Mouse (Mus musculus) stomach, postnatal 0 days (tissue): Measurements from ENCODE around the gene Adra1b. TPM values are rescaled to one million over a fixed set of nuclear protein-coding genes. Genes with fewer than 3 reads are reported as not detected.

Experiments used
- ATAC-seq: fragments of 200-750 bp; cut with Nextera tagmentation; 2 replicates; pipeline ENCODE4 v1.8.0; 2017; ENCODE audit not compliant: low FRiP score, low TSS enrichment
- DNase-seq: peaks from one replicate; pipeline ENCODE4 v3.0.0-alpha.2; 2016; ENCODE audit warnings: low spot score
- H3K27ac ChIP-seq: fragments of 300-500 bp; sonication (generic); replicated peaks from 2 replicates; pipeline ENCODE4 v1.5.1; 2014; ENCODE audit warnings: mild to moderate bottlenecking, control low read depth
- H3K27me3 ChIP-seq: fragments of 300-500 bp; sonication (generic); 2 replicates; pipeline ENCODE4 v1.6.1; 2014; ENCODE audit warnings: low read length; ENCODE audit not compliant: control insufficient read depth, insufficient read depth
- H3K36me3 ChIP-seq: fragments of 300-500 bp; sonication (generic); 2 replicates; pipeline ENCODE4 v1.6.1; 2014; ENCODE audit warnings: low read length, mixed read lengths; ENCODE audit not compliant: control insufficient read depth, insufficient read depth
- H3K4me1 ChIP-seq: fragments of 300-500 bp; sonication (generic); replicated peaks from 2 replicates; pipeline ENCODE4 v1.6.1; 2014; ENCODE audit warnings: antibody characterized with exemption; ENCODE audit not compliant: control insufficient read depth, insufficient read depth
- H3K4me2 ChIP-seq: fragments of 300-500 bp; sonication (generic); replicated peaks from 2 replicates; pipeline ENCODE4 v1.6.1; 2014; ENCODE audit warnings: low read depth, mild to moderate bottlenecking, control low read depth, moderate library complexity
- H3K4me3 ChIP-seq: fragments of 300-500 bp; sonication (generic); 2 replicates; pipeline ENCODE4 v1.5.1; 2014; ENCODE audit warnings: low read depth, low read length, control low read depth
- H3K9ac ChIP-seq: fragments of 300-500 bp; sonication (generic); 2 replicates; pipeline ENCODE4 v1.6.1; 2014; ENCODE audit warnings: mild to moderate bottlenecking, low read length, control low read depth, mixed read lengths
- H3K9me3 ChIP-seq: fragments of 300-500 bp; sonication (generic); 2 replicates; pipeline ENCODE4 v1.6.1; 2016; ENCODE audit warnings: low read length; ENCODE audit not compliant: control insufficient read depth
- CTCF ChIP-seq: IDR thresholded peaks from 2 replicates; pipeline ENCODE4 v1.5.1; 2016; ENCODE audit warnings: antibody characterized with exemption, low read depth, mild to moderate bottlenecking, moderate library complexity
- EP300 ChIP-seq: optimal IDR thresholded peaks from 2 replicates; pipeline ENCODE3; 2016; ENCODE audit warnings: antibody characterized with exemption
- WGBS: fragments of 180-500 bp; shearing (Covaris S2); extraction: QIAGEN DNeasy Blood & Tissue Kit; methylation state at CpG from one replicate; pipeline ENCODE4 v1.1.7; 2014; 5-methylcytosine and 5-hydroxymethylcytosine counted together
- polyA plus RNA-seq: library from polyadenylated mRNA; unstranded; fragments of >200 nt; fragmentation: Nextera tagmentation; extraction: Ambion mirVana; gene quantifications from 2 replicates; pipeline ENCODE4 v1.2.1, GENCODE M21; 2015

The Adra1b gene
- polyA plus RNA-seq, 1 experiment from 2014 or later = 0.10 TPM

- TF ChIP-seq EP300 = no peak
- no peak for TF ChIP-seq CTCF
- ATAC-seq = no peak
- 60% methylated on average over 1 of the region's 1 CpGs for WGBS
Observed at GRCm38 (mm10) chr11:43754568-43754967, 146.4 kb downstream of the Adra1b start.

GRCm38 (mm10) chr11:43751542-43751941, 149.5 kb downstream of the Adra1b start:
- Histone ChIP-seq H3K4me3 (no peak overlapping the region), H3K4me2 (no peak overlapping the region), H3K4me1 (no peaks in the 10 kb centered on the region), H3K27ac (no peak overlapping the region), H3K36me3 (no peaks in the 10 kb centered on the region), H3K9me3 (no peaks in the 10 kb centered on the region), H3K27me3 (no peaks in the 10 kb centered on the region), H3K9ac (no peak overlapping the region)
- WGBS = 64% methylated on average over 2 of the region's 2 CpGs
- DNase-seq = no peak
- peak; percentile 50 for TF ChIP-seq CTCF
- no peak for TF ChIP-seq EP300
- ATAC-seq = no peak

More at GRCm38 (mm10) chr11:43754568-43754967, 146.4 kb downstream of the Adra1b start:
- no peak overlapping the region for H3K4me2 ChIP-seq
- H3K4me3 ChIP-seq = no peak overlapping the region
- H3K9me3 ChIP-seq = no peaks in the 10 kb centered on the region
- H3K27ac ChIP-seq = no peak overlapping the region
- no peaks in the 10 kb centered on the region for H3K4me1 ChIP-seq
- no peaks in the 10 kb centered on the region for H3K27me3 ChIP-seq
- no peaks in the 10 kb centered on the region for H3K36me3 ChIP-seq
- no peak for DNase-seq
- no peak overlapping the region for H3K9ac ChIP-seq

- Histone ChIP-seq H3K4me1 (no peaks in the 10 kb centered on the region), H3K9ac (peak within 1 kb of the TSS; percentile 83), H3K4me3 (peak within 1 kb of the TSS; percentile 64), H3K27me3 (no peaks in the 10 kb centered on the region), H3K27ac (peak within 1 kb of the TSS; percentile 77), H3K36me3 (peaks cover 3% of the 10 kb centered on the region; the same call in 1 of the 2 replicates), H3K4me2 (peak within 1 kb of the TSS; percentile 81), H3K9me3 (no peaks in the 10 kb centered on the region)
- 3% methylated on average over 47 of the region's 47 CpGs for WGBS
- no peak for TF ChIP-seq CTCF
- no peak for TF ChIP-seq EP300
- ATAC-seq (peak; percentile 99), DNase-seq (peak; percentile 96)
Observed at GRCm38 (mm10) chr11:43747233-43748226, 153.5 kb downstream of the Adra1b start, which contains the start of gene Ttc1. Gene Ttc1 (minus strand): TSS chr11:43748008.

GRCm38 (mm10) chr11:43728737-43729301, 172.2 kb downstream of the Adra1b start:
- TF ChIP-seq EP300 (no peak), CTCF (no peak)

GRCm38 (mm10) chr11:43727796-43728195, 173.2 kb downstream of the Adra1b start:
- no peak overlapping the region for H3K27ac ChIP-seq
- H3K36me3 ChIP-seq = peaks cover 3% of the 10 kb centered on the region; the same call in 1 of the 2 replicates

More at GRCm38 (mm10) chr11:43728737-43729301, 172.2 kb downstream of the Adra1b start:
- H3K4me3 ChIP-seq = no peak overlapping the region
- DNase-seq = no peak
- H3K27me3 ChIP-seq = no peaks in the 10 kb centered on the region
- H3K9ac ChIP-seq = no peak overlapping the region
- H3K9me3 ChIP-seq = no peaks in the 10 kb centered on the region
- WGBS = 83% methylated on average over 7 of the region's 7 CpGs
- no peak overlapping the region for H3K4me2 ChIP-seq
- H3K27ac ChIP-seq = no peak overlapping the region
- H3K4me1 ChIP-seq = no peaks in the 10 kb centered on the region
- H3K36me3 ChIP-seq = peaks cover 7% of the 10 kb centered on the region; the same call in 1 of the 2 replicates
- no peak for ATAC-seq

More at GRCm38 (mm10) chr11:43727796-43728195, 173.2 kb downstream of the Adra1b start:
- Histone ChIP-seq H3K27me3 (no peaks in the 10 kb centered on the region), H3K4me2 (no peak overlapping the region), H3K9me3 (no peaks in the 10 kb centered on the region), H3K9ac (no peak overlapping the region), H3K4me3 (no peak overlapping the region), H3K4me1 (no peaks in the 10 kb centered on the region)
- DNase-seq = no peak
- WGBS = 67% methylated on average over 7 of the region's 7 CpGs
- ATAC-seq = no peak
- TF ChIP-seq CTCF (no peak), EP300 (no peak)

Other genes starting within 250 kb of the Adra1b start
- gene Pwwp2a, start 219.2 kb downstream of the Adra1b start, polyA plus RNA-seq = 11.3 and 12.2 TPM in 2 replicates
- 54.7 TPM in 2 replicates for gene Ttc1, start 153.2 kb downstream of the Adra1b start, polyA plus RNA-seq